ENCODE assay signal across 22 mouse cellular contexts in the genomic region with DNA sequence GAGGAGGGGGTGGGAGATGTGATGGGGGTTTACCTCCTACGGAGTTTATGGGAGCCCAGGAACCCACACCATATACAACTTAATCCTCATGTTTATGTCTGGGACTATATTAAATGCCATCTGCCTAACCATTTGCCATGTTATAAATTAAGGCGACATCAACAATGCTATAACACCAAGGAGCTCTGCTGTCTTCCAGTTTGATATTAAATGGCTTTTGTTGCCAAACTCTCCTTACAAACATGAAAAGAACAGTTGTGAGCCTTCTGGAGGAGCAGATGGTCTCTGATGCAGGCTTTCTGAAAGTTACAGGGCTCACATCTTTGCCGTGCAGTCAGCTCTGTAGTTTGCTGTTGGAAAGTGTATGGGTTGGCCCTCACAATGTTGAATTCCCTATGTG.
DNase-seq lines count a peak whose midpoint lies in the region; ATAC-seq and TF ChIP-seq lines count a peak whose summit lies in the region.
"Had no signal": no experiment of that assay in that cellular context is flagged by ENCODE, and none has a peak within 500 bp of the region (broad histone marks: within the 10 kb centered on the region; RNA-seq: fewer than 3 reads in every experiment).

No protein-coding gene starts in this region.

- no peaks in the 10 kb centered on the region for H3K4me1 ChIP-seq in forebrain, embryonic 14.5 days (ENCODE audit: control insufficient read depth, insufficient read depth, low read length)
- H3K4me1 ChIP-seq in forebrain, embryonic 10.5 days = peaks cover 26% of the 10 kb centered on the region
- no peaks in the 10 kb centered on the region for H3K4me1 ChIP-seq in lung, postnatal 0 days (ENCODE audit: insufficient read depth, low read depth, low read length)
- H3K4me1 ChIP-seq: heart, embryonic 10.5 days had no signal

- H3K27ac ChIP-seq in forebrain, embryonic 14.5 days (ENCODE audit: low read depth, low read length) = no peak overlapping the region
- H3K27ac ChIP-seq in forebrain, embryonic 10.5 days = no peak overlapping the region
- no peak overlapping the region for H3K27ac ChIP-seq in lung, postnatal 0 days (ENCODE audit: low read length)
- H3K27ac ChIP-seq: embryonic facial prominence, embryonic 10.5 days; heart, embryonic 10.5 days; hindbrain, postnatal 0 days; limb, embryonic 13.5 days; midbrain, embryonic 10.5 days had no signal

- H3K36me3 ChIP-seq in forebrain, embryonic 14.5 days (ENCODE audit: control insufficient read depth, insufficient read depth, low read length) = no peaks in the 10 kb centered on the region
- H3K36me3 ChIP-seq in forebrain, embryonic 10.5 days (replicated peaks) = no peaks in the 10 kb centered on the region
- H3K36me3 ChIP-seq in lung, postnatal 0 days (ENCODE audit: insufficient read depth, low read length) = no peaks in the 10 kb centered on the region
- H3K36me3 ChIP-seq: embryonic facial prominence, embryonic 10.5 days; heart, embryonic 10.5 days; limb, embryonic 13.5 days; midbrain, embryonic 10.5 days had no signal

- H3K9me3 ChIP-seq in forebrain, embryonic 14.5 days (replicated peaks; ENCODE audit: control insufficient read depth, low read length) = no peaks in the 10 kb centered on the region; the same call in 1 of the 2 replicates
- no peaks in the 10 kb centered on the region for H3K9me3 ChIP-seq in forebrain, embryonic 10.5 days
- H3K9me3 ChIP-seq in lung, postnatal 0 days (ENCODE audit: low read length) = no peaks in the 10 kb centered on the region
- H3K9me3 ChIP-seq: embryonic facial prominence, embryonic 10.5 days; heart, embryonic 10.5 days; limb, embryonic 13.5 days; midbrain, embryonic 10.5 days had no signal

- no peak overlapping the region for H3K4me2 ChIP-seq in forebrain, embryonic 14.5 days (ENCODE audit: low read length)
- H3K4me2 ChIP-seq in lung, postnatal 0 days (replicated peaks; ENCODE audit: low read depth, low read length) = no peak overlapping the region
- H3K4me2 ChIP-seq: limb, embryonic 13.5 days had no signal

- 64% methylated on average over 3 of the region's 3 CpGs for WGBS in forebrain, embryonic 14.5 days
- WGBS in forebrain, embryonic 10.5 days = 90% methylated on average over 3 of the region's 3 CpGs
- 78% methylated on average over 3 of the region's 3 CpGs for WGBS in lung, postnatal 0 days

- H3K27me3 ChIP-seq in forebrain, embryonic 14.5 days (replicated peaks; ENCODE audit: control insufficient read depth, insufficient read depth, low read length) = 0 out of 2 replicates have a peak, but pooled peaks cover 3% of the 10 kb centered on the region
- no peaks in the 10 kb centered on the region for H3K27me3 ChIP-seq in forebrain, embryonic 10.5 days (ENCODE audit: poor library complexity, severe bottlenecking)
- no peaks in the 10 kb centered on the region for H3K27me3 ChIP-seq in lung, postnatal 0 days (replicated peaks; ENCODE audit: insufficient read depth, low read length)
- H3K27me3 ChIP-seq: CH12.LX had no signal

- peak; percentile 75; the same call in 1 of the 2 replicates for ATAC-seq in forebrain, embryonic 14.5 days
- no peak for ATAC-seq in lung, postnatal 0 days
- ATAC-seq: activated CD4-positive, CD25-positive, alpha-beta regulatory T cell, adult 4 months; hindbrain, postnatal 0 days had no signal

- no peak for TF ChIP-seq EP300 in lung, postnatal 0 days (IDR thresholded peaks at IDR 0.05)

- H3K4me3 ChIP-seq in forebrain, embryonic 14.5 days (ENCODE audit: low read depth, low read length) = no peak overlapping the region
- no peak overlapping the region for H3K4me3 ChIP-seq in forebrain, embryonic 10.5 days
- no peak overlapping the region for H3K4me3 ChIP-seq in lung, postnatal 0 days (ENCODE audit: low read depth, low read length)
- H3K4me3 ChIP-seq: embryonic facial prominence, embryonic 10.5 days; erythroblast, embryonic 14.5 days; heart, embryonic 10.5 days; limb, embryonic 13.5 days; midbrain, embryonic 10.5 days; myocyte had no signal

- H3K9ac ChIP-seq in forebrain, embryonic 14.5 days (ENCODE audit: low read length) = no peak overlapping the region
- no peak overlapping the region for H3K9ac ChIP-seq in lung, postnatal 0 days (replicated peaks; ENCODE audit: low read depth)
- H3K9ac ChIP-seq: limb, embryonic 13.5 days had no signal

- TF ChIP-seq CTCF in lung, postnatal 0 days (IDR thresholded peaks at IDR 0.05) = no peak

- peak; percentile 90 for DNase-seq in forebrain, embryonic 14.5 days (ENCODE audit: low spot score)
- DNase-seq in forebrain, embryonic 10.5 days (ENCODE audit: extremely low spot score, low spot score) = no peak
- peak; percentile 26 to 53 for DNase-seq in frontal cortex, adult 2 months (ENCODE audit: extremely low spot score in 1 of 2, low spot score in 1 of 2)
- DNase-seq in layer of hippocampus, adult 9-11 months = peak; percentile 62
- peak; percentile 16 for DNase-seq in right cerebral cortex, postnatal 14 days
- DNase-seq in thymus, postnatal 25 days = no peak
- DNase-seq in kidney, postnatal 14 days = no peak
- no peak for DNase-seq in lung, postnatal 0 days (ENCODE audit: low spot score)
- DNase-seq: adrenal gland, postnatal 36 days; cerebellum, adult 11 months; cerebellum, postnatal 36 days; gastrocnemius, postnatal 36 days; kidney, adult 2 months had no signal

Comparison
In these comparisons a context has a peak if more than half of its experiments do, and no peak if none do; other contexts are left out.
1. DNase-seq: peak in forebrain, embryonic 14.5 days (single experiment), frontal cortex, adult 2 months (2 of 2), layer of hippocampus, adult 9-11 months (single experiment) and right cerebral cortex, postnatal 14 days (single experiment); none in forebrain, embryonic 10.5 days (single experiment), thymus, postnatal 25 days (single experiment), kidney, postnatal 14 days (single experiment) and lung, postnatal 0 days (single experiment).